Mouse (Mus musculus): ENCODE data around the gene Rap2b. TPM values are rescaled to one million over a fixed set of nuclear protein-coding genes. Genes with fewer than 3 reads are reported as not detected.

Gene Rap2b
- total RNA-seq, 1 experiment = 11.3 TPM

DNA sequence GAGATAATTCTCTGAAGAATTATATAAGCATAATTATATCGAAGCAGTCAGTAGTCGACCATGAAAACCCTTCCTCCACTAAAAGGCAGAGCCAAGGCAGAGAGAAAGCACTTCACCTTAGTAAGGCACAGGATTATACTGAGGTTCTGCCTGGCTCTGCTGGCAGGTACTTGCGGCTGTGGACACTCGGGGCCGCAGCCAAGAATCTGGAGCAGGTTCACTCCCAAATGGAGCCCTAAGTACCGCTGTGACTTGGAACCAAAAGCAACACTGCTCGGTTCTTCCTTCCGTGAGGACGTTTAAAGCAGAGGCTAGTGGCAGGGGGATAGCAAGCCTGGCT lies 1.4 kb downstream of the Rap2b start:
- Histone ChIP-seq H3K9me3 (ENCODE audit: control insufficient read depth, insufficient read depth, low read depth, low read length) (no peaks in the 10 kb centered on the region), H3K9ac (ENCODE audit: insufficient read depth, low read depth, low read length, poor library complexity, severe bottlenecking) (peak overlapping the region; percentile 87), H3K36me3 (ENCODE audit: control insufficient read depth, insufficient read depth, low read length, poor library complexity, severe bottlenecking) (no peaks in the 10 kb centered on the region; the same call in 1 of the 2 replicates), H3K4me1 (ENCODE audit: control insufficient read depth in 2 of 2, insufficient read depth in 2 of 2, low read length in 2 of 2, poor library complexity in 1 of 2) (peaks cover 0 to 2% of the 10 kb centered on the region in 2 experiments; a peak in 2 of 4 replicates), H3K27ac (ENCODE audit: insufficient read depth, low read depth, low read length, poor library complexity, severe bottlenecking) (peak overlapping the region; percentile 93), H3K4me3 (ENCODE audit: insufficient read depth in 1 of 2, low read depth in 1 of 2, low read length in 2 of 2, poor library complexity in 1 of 2, severe bottlenecking in 1 of 2) (peak overlapping the region; percentile 59 to 70)
- no peak for DNase-seq (ENCODE audit: low read depth, low spot score)
- in situ Hi-C loops (cut with MboI; ENCODE audit: low sequenced_read_pairs in 2 of 2, unreplicated experiment in 2 of 2) = no loop called here
- TF ChIP-seq CHD2 (IDR thresholded peaks at IDR 0.05; ENCODE audit: low read depth, low read length) (no peak), HCFC1 (IDR thresholded peaks at IDR 0.05; ENCODE audit: borderline replicate concordance, insufficient read depth, low read length) (no peak), ZNF384 (IDR thresholded peaks at IDR 0.05; ENCODE audit: low read depth, low read length) (no peak), ZC3H11A (IDR thresholded peaks at IDR 0.05; ENCODE audit: borderline replicate concordance, low read depth, low read length) (no peak), MAFK (IDR thresholded peaks at IDR 0.05; ENCODE audit: insufficient read depth, low read depth, low read length) (no peak)

DNA sequence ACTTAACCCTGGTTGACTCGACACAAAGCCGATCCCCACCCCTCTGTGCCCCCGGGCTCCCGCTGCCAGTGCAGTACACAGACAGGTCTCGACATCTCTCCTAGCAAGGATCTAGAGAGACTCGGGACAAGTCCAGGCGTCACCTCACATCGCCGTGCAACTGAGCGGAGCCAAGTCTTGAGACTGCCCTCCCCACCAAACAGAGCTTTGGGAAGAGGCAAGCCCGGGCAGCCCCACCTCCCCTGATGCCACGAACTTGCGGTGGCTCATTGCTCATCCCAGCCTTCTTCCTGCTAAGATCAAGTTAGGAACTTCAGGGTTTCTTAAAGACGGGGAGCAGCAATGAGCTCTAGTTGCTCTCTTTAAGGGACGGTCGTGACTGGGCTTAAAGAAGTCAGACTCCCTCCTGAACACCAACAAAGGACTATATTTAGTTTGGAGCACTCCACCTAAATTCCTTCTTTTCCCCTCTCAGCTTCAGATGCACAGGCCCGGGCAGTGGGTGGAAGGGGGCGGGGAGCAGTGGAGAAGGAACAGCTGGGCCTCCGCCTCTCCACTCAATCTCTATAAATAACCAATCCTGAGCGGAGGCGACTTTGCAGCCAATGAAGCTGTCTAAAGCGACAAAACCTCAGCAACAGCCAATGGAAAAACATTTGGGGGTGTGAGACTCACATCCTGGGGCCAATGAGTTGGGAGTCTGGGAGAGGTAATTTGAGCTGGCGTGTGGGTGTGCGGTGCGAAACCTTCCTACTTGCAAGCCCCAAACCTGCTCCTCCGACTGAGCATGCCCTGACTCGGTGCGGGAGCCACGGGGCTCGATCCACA lies 1.9 kb downstream of the Rap2b start:
- in situ Hi-C loops (cut with MboI; ENCODE audit: low sequenced_read_pairs in 2 of 2, unreplicated experiment in 2 of 2) = no loop called here
- no peaks in the 10 kb centered on the region; the same call in 1 of the 2 replicates for H3K36me3 ChIP-seq (ENCODE audit: control insufficient read depth, insufficient read depth, low read length, poor library complexity, severe bottlenecking)
- no peaks in the 10 kb centered on the region for H3K9me3 ChIP-seq (ENCODE audit: control insufficient read depth, insufficient read depth, low read depth, low read length)
- peak; percentile 90 for DNase-seq (ENCODE audit: low read depth, low spot score)
- TF ChIP-seq HCFC1 (IDR thresholded peaks at IDR 0.05; ENCODE audit: borderline replicate concordance, insufficient read depth, low read length) (0 out of 2 replicates have a peak, but pooled peaks have one; percentile 13), MAFK (IDR thresholded peaks at IDR 0.05; ENCODE audit: insufficient read depth, low read depth, low read length) (no peak), ZNF384 (IDR thresholded peaks at IDR 0.05; ENCODE audit: low read depth, low read length) (no peak), ZC3H11A (IDR thresholded peaks at IDR 0.05; ENCODE audit: borderline replicate concordance, low read depth, low read length) (no peak), CHD2 (IDR thresholded peaks at IDR 0.05; ENCODE audit: low read depth, low read length) (peak; percentile 80)
- peak overlapping the region; percentile 95 for H3K27ac ChIP-seq (ENCODE audit: insufficient read depth, low read depth, low read length, poor library complexity, severe bottlenecking)
- peak overlapping the region; percentile 94 for H3K9ac ChIP-seq (ENCODE audit: insufficient read depth, low read depth, low read length, poor library complexity, severe bottlenecking)
- peak overlapping the region; percentile 94 to 98 for H3K4me3 ChIP-seq (ENCODE audit: insufficient read depth in 1 of 2, low read depth in 1 of 2, low read length in 2 of 2, poor library complexity in 1 of 2, severe bottlenecking in 1 of 2)
- H3K4me1 ChIP-seq (ENCODE audit: control insufficient read depth in 2 of 2, insufficient read depth in 2 of 2, low read length in 2 of 2, poor library complexity in 1 of 2) = peaks cover 0 to 2% of the 10 kb centered on the region in 2 experiments; a peak in 2 of 4 replicates

DNA sequence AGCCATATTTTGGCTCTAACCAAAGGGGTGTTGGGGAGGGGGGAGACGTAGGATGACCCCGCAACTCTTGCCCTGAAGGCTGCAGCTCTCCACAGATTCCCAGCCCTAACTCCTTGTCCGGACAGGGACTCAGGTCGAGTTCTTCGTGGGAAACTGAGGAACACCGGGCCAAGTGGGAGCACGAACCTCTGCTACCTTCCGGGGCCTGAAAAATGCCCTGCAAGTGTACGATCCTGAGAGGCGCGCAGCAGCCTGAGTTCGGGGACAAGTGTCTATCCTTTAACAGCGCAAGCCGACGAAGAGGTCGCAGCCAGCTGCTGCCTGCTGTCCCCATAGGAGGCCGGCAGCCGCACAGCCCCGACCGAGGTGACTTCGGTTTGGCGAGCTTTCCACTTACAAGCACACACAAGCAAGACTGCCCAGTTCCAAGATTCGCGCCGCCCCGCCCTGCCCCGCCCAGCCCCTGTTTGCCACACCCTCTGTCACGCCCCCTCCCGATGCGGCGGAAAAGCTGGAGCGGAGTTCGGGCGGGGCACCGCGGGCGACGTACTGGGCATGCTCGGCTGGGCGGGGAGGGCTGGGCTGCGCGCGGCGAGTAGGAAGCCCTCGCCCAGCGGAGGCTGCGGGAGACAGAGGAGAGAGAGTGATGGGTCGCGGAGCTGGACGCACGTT lies 2.7 kb downstream of the Rap2b start:
- DNase-seq (ENCODE audit: low read depth, low spot score) = peak; percentile 76
- no peaks in the 10 kb centered on the region for H3K9me3 ChIP-seq (ENCODE audit: control insufficient read depth, insufficient read depth, low read depth, low read length)
- in situ Hi-C loops (cut with MboI; ENCODE audit: low sequenced_read_pairs in 2 of 2, unreplicated experiment in 2 of 2) = no loop called here
- H3K4me3 ChIP-seq (ENCODE audit: insufficient read depth in 1 of 2, low read depth in 1 of 2, low read length in 2 of 2, poor library complexity in 1 of 2, severe bottlenecking in 1 of 2) = peak overlapping the region; percentile 94 to 98
- TF ChIP-seq HCFC1 (IDR thresholded peaks at IDR 0.05; ENCODE audit: borderline replicate concordance, insufficient read depth, low read length) (no peak), ZNF384 (IDR thresholded peaks at IDR 0.05; ENCODE audit: low read depth, low read length) (no peak), MAFK (IDR thresholded peaks at IDR 0.05; ENCODE audit: insufficient read depth, low read depth, low read length) (peak; percentile 34; the same call in 1 of the 2 replicates), CHD2 (IDR thresholded peaks at IDR 0.05; ENCODE audit: low read depth, low read length) (no peak)
- H3K36me3 ChIP-seq (ENCODE audit: control insufficient read depth, insufficient read depth, low read length, poor library complexity, severe bottlenecking) = no peaks in the 10 kb centered on the region; the same call in 1 of the 2 replicates
- H3K27ac ChIP-seq (ENCODE audit: insufficient read depth, low read depth, low read length, poor library complexity, severe bottlenecking) = peak overlapping the region; percentile 95
- H3K9ac ChIP-seq (ENCODE audit: insufficient read depth, low read depth, low read length, poor library complexity, severe bottlenecking) = peak overlapping the region; percentile 94
- peaks cover 0 to 2% of the 10 kb centered on the region in 2 experiments; a peak in 2 of 4 replicates for H3K4me1 ChIP-seq (ENCODE audit: control insufficient read depth in 2 of 2, insufficient read depth in 2 of 2, low read length in 2 of 2, poor library complexity in 1 of 2)

DNA sequence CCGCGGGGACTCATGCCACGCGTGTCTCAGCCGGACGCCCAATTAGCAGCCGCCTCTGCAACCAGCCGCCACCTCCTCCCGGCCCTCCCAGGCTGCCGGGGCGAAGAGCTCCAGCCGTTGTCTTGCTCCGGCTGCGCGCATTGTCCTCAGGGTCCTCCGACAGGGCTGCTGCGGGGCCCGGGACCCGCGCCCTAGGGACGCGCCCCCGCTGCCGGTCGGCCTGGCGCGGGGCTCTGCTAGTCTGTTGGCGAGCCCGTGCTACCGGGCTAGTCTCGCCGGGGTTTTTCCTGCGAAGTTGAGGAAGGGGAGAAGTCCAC lies 3.2 kb downstream of the Rap2b start:
- TF ChIP-seq ZC3H11A (IDR thresholded peaks at IDR 0.05; ENCODE audit: borderline replicate concordance, low read depth, low read length) = no peak
- no peak for TF ChIP-seq MAFK (IDR thresholded peaks at IDR 0.05; ENCODE audit: insufficient read depth, low read depth, low read length)
- TF ChIP-seq ZNF384 (IDR thresholded peaks at IDR 0.05; ENCODE audit: low read depth, low read length) = no peak
- no peak for TF ChIP-seq HCFC1 (IDR thresholded peaks at IDR 0.05; ENCODE audit: borderline replicate concordance, insufficient read depth, low read length)
- no peak for TF ChIP-seq CHD2 (IDR thresholded peaks at IDR 0.05; ENCODE audit: low read depth, low read length)
- DNase-seq (ENCODE audit: low read depth, low spot score) = no peak
- Histone ChIP-seq H3K36me3 (ENCODE audit: control insufficient read depth, insufficient read depth, low read length, poor library complexity, severe bottlenecking) (no peaks in the 10 kb centered on the region; the same call in 1 of the 2 replicates), H3K9ac (ENCODE audit: insufficient read depth, low read depth, low read length, poor library complexity, severe bottlenecking) (peak overlapping the region; percentile 85), H3K4me1 (ENCODE audit: control insufficient read depth in 2 of 2, insufficient read depth in 2 of 2, low read length in 2 of 2, poor library complexity in 1 of 2) (peaks cover 0 to 2% of the 10 kb centered on the region in 2 experiments; a peak in 2 of 4 replicates), H3K9me3 (ENCODE audit: control insufficient read depth, insufficient read depth, low read depth, low read length) (no peaks in the 10 kb centered on the region), H3K4me3 (ENCODE audit: insufficient read depth in 1 of 2, low read depth in 1 of 2, low read length in 2 of 2, poor library complexity in 1 of 2, severe bottlenecking in 1 of 2) (peak overlapping the region; percentile 94 to 98), H3K27ac (ENCODE audit: insufficient read depth, low read depth, low read length, poor library complexity, severe bottlenecking) (no peak overlapping the region)
- in situ Hi-C loops (cut with MboI; ENCODE audit: low sequenced_read_pairs in 2 of 2, unreplicated experiment in 2 of 2) = no loop called here

All from ES-E14 (cell line).